Mouse (Mus musculus): ENCODE measurements around the gene Rps18.

Gene Rps18

DNA sequence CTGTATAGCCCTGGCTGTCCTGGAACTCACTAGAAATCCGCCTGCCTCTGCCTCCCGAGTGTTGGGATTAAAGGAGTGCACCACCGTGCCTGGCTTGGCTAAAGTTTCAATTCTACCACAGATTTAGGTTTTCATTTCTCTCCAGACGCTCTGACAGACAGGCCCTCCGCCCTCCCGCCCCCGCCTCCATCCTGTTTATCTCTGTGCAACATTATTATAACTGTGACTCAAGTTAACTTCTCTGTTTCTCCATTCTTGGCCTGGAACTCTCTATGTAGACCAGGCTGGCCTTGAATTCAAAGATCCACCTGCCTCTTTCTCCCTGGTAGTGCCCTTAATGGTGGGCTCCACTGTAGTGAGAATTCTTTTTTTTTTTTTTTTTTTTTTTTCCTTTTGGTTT is 53.3 kb downstream of the Rps18 start:
- no peak for DNase-seq

DNA sequence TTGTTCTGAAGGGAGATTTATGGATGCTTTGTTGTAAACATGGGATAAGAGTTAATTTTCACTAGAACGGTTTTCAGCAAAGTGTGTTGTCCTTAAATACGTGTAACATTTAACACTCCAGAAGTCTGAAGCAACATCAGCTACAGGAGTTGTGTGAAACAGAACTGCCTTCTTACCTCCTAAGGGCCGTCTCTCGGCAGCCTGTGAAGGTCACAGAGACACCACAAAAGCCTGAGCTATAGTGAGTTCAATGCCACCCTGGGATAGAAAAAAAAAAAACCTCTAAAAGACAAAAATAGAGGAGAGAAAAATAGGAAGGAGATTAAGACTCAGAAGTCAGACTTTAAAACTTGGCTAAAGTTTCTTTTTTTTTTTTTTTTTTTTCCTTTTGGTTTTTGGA is 53.7 kb downstream of the Rps18 start:
- no peak for DNase-seq
